Mouse (Mus musculus) olfactory bulb, adult 2 months (tissue): Measurements from ENCODE around the gene Cenph.

Experiments
- CTCF ChIP-seq: fragments of 200-500 bp; IDR thresholded peaks from 2 replicates; pipeline ENCODE4 v1.5.1; 2012; ENCODE audit warnings: low read depth, mild to moderate bottlenecking, low read length, moderate library complexity; ENCODE audit not compliant: insufficient read depth
- POLR2A ChIP-seq: fragments of 200-500 bp; IDR thresholded peaks from 2 replicates; pipeline ENCODE4 v1.6.1; 2012; ENCODE audit warnings: mild to moderate bottlenecking, low read depth, low read length, moderate library complexity; ENCODE audit not compliant: insufficient read depth

- TF ChIP-seq CTCF (no peak), POLR2A (no peak)
Observed at GRCm38 (mm10) chr13:100748638-100749037, 27.1 kb downstream of the Cenph start.
